Mouse (Mus musculus): ENCODE measurements around the gene Pigm.

Pigm gene

GRCm38 (mm10) chr1:172413491-172414230 lies 37.3 kb downstream of the Pigm start:
- peak in 1 of 2 experiments; percentile 51 for DNase-seq (ENCODE audit: low spot score in 2 of 2)

DNA sequence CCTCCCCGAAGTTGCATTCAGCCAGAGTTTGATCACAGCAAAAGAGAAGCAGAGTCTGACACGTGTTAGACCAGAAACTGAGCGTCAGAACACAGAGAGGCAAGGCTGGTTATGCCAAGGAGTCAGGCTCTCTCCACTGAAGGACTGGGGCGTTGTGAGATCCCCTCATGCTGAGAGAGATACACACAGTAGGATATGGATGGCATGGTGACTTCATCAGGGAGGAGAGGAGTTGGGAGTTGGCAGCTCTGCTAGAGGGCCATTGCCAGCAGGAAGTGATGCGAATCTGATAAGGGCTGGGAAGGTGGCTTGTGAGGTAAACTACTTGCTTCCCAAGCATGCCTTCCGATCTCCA lies 37.9 kb downstream of the Pigm start:
- DNase-seq (ENCODE audit: low spot score in 2 of 2), result no peak

DNA sequence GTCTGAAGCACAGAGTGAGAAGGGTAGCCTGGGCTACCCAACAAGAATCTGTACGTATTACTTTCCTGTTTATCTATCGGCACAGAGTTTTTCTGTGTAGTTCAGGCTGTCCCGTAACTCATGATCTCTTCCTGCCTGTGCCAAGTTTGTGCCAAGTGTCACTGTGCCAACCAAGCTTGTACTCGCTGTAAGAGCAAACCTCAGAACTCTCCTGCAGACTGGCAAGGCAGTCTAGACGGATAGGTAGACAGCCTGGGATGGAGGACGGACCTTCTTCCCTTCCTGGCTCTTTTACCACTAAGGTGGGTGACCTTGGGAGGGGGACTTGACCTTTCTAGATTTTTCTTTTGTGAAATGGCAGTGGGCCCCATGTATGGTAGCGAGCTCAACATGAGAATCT lies 38.7 kb downstream of the Pigm start:
- no peak for DNase-seq (ENCODE audit: low spot score in 2 of 2)

DNA sequence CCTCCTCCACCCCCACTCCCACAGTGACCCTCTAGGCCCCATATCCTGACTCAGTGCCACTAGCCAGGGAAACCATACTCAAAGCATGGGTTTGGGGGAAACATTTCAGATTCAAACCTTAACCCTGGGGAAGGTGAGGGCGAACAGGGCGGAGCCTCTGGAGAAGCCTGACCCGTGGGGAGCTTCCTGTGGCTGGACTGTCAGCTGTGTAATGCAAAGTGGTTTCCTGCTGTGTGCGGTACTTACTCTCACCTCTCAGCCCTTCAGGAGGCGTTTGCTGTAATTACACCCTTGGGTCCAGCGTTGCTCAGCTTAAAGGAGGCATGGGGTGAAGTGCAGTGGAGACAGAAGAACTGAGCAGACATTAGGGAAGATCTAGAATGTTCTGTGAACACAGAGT lies 41.8 kb downstream of the Pigm start:
- DNase-seq (ENCODE audit: low spot score in 2 of 2), result peak in 1 of 2 experiments; percentile 19

DNA sequence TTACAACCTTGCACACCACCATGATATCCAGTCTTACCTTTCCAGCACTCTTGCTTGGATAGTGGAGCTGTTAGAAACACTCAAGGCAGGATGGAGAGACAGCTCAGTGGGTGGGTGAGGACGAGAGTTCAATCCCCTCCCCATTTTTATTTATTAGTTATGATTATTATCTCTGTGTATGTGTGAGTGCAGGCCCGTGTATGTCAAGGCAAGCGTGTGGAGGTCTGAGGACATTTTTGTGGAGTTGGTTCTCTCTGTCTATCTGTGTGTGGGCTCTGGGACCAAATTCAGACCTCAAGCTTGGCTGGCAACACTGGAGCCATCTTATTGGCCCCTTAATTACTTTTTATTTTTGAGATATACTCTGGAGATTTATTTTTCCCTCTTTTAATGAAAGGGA lies 42.3 kb downstream of the Pigm start:
- DNase-seq (ENCODE audit: low spot score in 2 of 2), result no peak

- DNase-seq (ENCODE audit: low spot score in 2 of 2), result no peak
Measured at GRCm38 (mm10) chr1:172420181-172420580, 43.8 kb downstream of the Pigm start.

GRCm38 (mm10) chr1:172423393-172423792 lies 47.0 kb downstream of the Pigm start:
- DNase-seq (ENCODE audit: low spot score in 2 of 2), result no peak

- DNase-seq (ENCODE audit: low spot score in 2 of 2), result no peak
Measured at GRCm38 (mm10) chr1:172426419-172426818, 50.1 kb downstream of the Pigm start.

DNA sequence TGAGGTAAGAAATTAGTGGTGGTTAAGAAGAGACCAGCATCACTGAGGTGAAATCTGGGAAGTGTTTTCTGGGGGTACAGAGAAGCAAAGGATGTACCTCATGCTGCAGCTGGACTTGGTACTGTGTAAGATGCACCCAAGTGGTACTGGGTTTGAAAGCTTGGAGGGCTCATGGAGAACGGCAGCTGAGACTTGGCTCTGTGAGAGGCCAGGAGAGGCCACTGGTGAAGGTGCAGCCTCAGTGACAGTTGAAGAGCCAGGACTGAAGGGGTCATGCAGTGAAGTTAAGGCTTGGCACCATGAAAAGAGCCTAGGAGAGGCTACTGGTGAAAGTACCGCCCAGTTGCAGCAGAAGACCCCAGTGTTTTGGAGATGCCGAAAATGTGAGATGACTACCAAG lies 51.5 kb downstream of the Pigm start:
- DNase-seq (ENCODE audit: low spot score in 2 of 2), result no peak

DNA sequence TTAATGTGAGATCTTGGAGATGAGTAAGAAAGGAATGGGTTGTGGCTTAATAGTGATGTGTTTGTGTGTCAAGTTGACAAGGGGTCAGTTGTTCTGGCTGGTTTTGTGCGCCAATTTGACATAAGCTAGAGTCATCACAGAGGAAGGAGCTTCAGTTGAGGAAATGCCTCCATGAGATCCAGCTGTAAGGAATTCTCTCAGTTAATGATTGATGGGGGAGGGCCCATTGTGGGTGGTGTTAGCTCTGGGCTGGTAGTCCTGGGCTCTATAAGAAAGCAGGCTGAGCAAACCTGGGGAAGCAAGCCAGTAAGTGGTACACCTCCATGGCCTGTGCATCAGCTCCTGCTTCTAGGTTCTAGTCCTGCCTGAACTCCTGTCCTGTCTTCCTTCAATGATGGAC lies 52.3 kb downstream of the Pigm start:
- DNase-seq (ENCODE audit: low spot score in 2 of 2), result no peak

- no peak for DNase-seq (ENCODE audit: low spot score in 2 of 2)
Measured at GRCm38 (mm10) chr1:172430731-172431220, 54.4 kb downstream of the Pigm start.

DNA sequence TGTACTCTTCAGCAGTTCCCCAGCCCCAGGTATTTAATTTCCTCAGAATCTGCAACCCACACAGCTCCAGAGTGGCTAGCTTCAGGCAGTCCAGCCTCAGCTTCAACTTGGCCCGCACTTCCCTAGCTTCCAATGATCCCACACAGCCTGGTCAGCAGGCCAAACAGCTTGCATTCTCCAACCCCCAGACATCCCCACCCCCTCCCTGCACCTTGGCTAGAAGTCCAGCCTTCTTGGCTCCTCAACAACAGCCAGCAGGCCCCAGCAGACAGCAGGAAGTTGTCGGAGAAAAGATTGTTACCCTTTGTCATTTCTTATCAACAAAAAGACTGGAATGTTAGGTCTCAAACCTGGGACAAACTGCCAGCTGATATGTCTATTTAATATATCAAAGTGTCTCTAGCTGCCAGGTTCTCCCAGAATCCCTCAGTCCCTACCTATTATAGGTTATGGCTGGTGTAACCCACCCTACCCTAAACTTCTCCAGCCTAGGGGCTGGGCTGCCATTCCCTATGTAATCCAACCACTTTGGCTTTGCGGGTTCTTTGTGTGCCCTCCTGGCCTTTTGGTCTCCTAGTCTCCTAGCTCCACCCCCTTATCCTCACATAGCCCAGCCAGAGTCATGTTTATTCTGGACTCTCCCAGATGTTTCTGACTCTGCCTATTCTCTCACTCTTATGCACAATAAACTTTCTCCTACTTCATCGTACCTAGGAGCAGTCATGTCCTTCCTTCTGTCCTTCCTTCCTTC lies 55.7 kb downstream of the Pigm start:
- DNase-seq (ENCODE audit: low spot score in 2 of 2), result no peak

DNA sequence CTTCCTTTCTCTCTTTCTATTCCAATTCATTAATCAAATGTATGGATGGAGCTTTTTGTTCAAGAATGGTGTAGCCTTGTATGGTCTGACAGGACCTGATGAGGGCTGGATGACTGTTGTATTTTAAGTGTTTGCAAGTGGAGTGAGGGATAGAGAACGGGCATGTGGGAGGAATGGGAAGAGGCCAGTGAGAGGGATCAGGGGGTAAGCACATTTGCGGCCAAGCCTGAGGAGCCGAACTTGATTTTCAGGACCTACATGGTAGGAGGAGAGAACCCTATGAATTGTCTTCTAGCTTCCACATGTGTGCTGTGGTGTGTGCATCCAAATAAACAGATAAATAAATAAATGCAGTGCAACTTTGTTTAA lies 56.2 kb downstream of the Pigm start:
- DNase-seq (ENCODE audit: low spot score in 2 of 2), result no peak

DNA sequence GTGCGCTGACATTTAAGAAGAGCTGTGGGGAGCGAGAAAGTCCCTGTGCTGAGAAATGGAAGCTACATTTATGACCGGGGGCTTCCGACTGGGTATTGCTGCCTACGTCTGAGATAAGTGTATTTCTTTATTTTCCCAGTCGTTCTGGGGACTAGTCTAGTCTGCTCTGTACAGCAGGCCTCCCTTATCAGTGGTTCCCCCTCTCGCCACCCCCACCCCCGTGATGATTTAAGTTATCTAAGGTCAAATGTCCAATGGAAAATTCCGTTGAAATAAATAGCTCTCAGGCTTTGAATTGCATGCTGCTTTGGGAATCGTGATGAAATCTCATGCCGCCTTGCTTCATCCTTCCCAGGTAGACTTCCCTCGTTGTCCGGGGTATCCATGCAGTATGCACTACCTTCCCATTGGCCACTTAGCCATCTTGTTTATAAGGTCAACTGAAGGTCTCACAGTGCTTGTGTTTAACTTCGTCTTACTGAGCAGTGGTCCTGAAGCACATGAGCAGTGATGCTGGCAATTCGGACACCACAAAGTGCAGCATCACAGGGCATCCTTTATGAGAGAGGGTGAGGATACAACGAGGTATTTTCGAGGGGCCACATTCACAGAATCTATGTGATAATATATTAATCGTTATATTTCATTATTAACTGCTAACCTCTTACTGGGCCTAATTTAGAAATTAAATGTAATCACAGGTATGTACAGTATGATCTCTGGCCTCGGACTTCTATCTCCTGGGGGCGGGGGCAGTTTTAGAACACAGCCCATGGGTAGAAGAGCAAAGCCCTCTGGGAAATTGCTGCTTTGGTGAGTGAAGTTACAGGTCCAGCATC lies 56.9 kb downstream of the Pigm start:
- DNase-seq (ENCODE audit: low spot score in 2 of 2), result no peak

All from spleen, postnatal 4 days (tissue).